Mouse (Mus musculus) midbrain, embryonic 15.5 days (tissue): ENCODE data around the gene Pip5k1b. TPM values are rescaled to one million over a fixed set of nuclear protein-coding genes. Genes with fewer than 3 reads are reported as not detected.

ENCODE experiments used
- ATAC-seq: fragments of 200-750 bp; cut with Nextera tagmentation; replicated peaks from 2 replicates; pipeline ENCODE4 v1.8.0; 2017; ENCODE audit warnings: moderate TSS enrichment
- H3K27ac ChIP-seq: fragments of 300-500 bp; sonication (generic); 2 replicates; pipeline ENCODE4 v1.5.1; 2015; ENCODE audit warnings: mild to moderate bottlenecking, inconsistent platforms
- H3K27me3 ChIP-seq: fragments of 300-500 bp; sonication (generic); replicated peaks from 2 replicates; pipeline ENCODE4 v1.6.1; 2015; ENCODE audit warnings: inconsistent platforms
- H3K36me3 ChIP-seq: fragments of 300-500 bp; sonication (generic); replicated peaks from 2 replicates; pipeline ENCODE4 v1.6.1; 2015; ENCODE audit warnings: inconsistent platforms
- H3K4me1 ChIP-seq: fragments of 300-500 bp; sonication (generic); 2 replicates; pipeline ENCODE4 v1.6.1; 2015; ENCODE audit warnings: inconsistent platforms
- H3K4me2 ChIP-seq: fragments of 300-500 bp; sonication (generic); 2 replicates; pipeline ENCODE4 v1.6.1; 2015; ENCODE audit warnings: inconsistent platforms, mild to moderate bottlenecking, moderate library complexity
- H3K4me3 ChIP-seq: fragments of 300-500 bp; sonication (generic); 2 replicates; pipeline ENCODE4 v1.5.1; 2015; ENCODE audit warnings: mild to moderate bottlenecking, inconsistent platforms
- H3K9ac ChIP-seq: fragments of 300-500 bp; sonication (generic); 2 replicates; pipeline ENCODE4 v1.6.1; 2015; ENCODE audit warnings: mild to moderate bottlenecking, inconsistent platforms
- H3K9me3 ChIP-seq: fragments of 300-500 bp; sonication (generic); 2 replicates; pipeline ENCODE4 v1.6.1; 2016; ENCODE audit warnings: inconsistent platforms
- WGBS: fragments of 180-500 bp; shearing (Covaris S2); methylation state at CpG from one replicate; pipeline ENCODE4 v1.1.7; 2015; ENCODE audit warnings: mixed read lengths; 5-methylcytosine and 5-hydroxymethylcytosine counted together
- polyA plus RNA-seq: library from polyadenylated mRNA; unstranded; fragments of >200 nt; fragmentation: Nextera tagmentation; extraction: Ambion mirVana; gene quantifications from 2 replicates; pipeline ENCODE4 v1.2.1, GENCODE M21; 2015

The Pip5k1b gene
- polyA plus RNA-seq, 1 experiment from 2014 or later, result 1.1 TPM

- no peak for ATAC-seq
Measured at GRCm38 (mm10) chr19:24259390-24260351, 296.0 kb downstream of the Pip5k1b start.

GRCm38 (mm10) chr19:24258368-24258767, 297.3 kb downstream of the Pip5k1b start:
- Histone ChIP-seq H3K9ac (no peak overlapping the region), H3K27ac (no peak overlapping the region), H3K9me3 (no peaks in the 10 kb centered on the region), H3K27me3 (no peaks in the 10 kb centered on the region), H3K4me2 (no peak overlapping the region), H3K4me1 (no peaks in the 10 kb centered on the region), H3K36me3 (no peaks in the 10 kb centered on the region), H3K4me3 (no peak overlapping the region)
- ATAC-seq, result no peak
- WGBS, result 71% methylated on average over 5 of the region's 5 CpGs

More at GRCm38 (mm10) chr19:24259390-24260351, 296.0 kb downstream of the Pip5k1b start:
- Histone ChIP-seq H3K4me3 (no peak overlapping the region), H3K36me3 (no peaks in the 10 kb centered on the region), H3K4me1 (no peaks in the 10 kb centered on the region), H3K27me3 (no peaks in the 10 kb centered on the region), H3K9ac (no peak overlapping the region), H3K9me3 (no peaks in the 10 kb centered on the region), H3K27ac (no peak overlapping the region), H3K4me2 (no peak overlapping the region)
- 59% methylated on average over 12 of the region's 12 CpGs for WGBS

- Histone ChIP-seq H3K4me3 (no peak overlapping the region), H3K27ac (no peak overlapping the region), H3K4me1 (no peaks in the 10 kb centered on the region), H3K9me3 (no peaks in the 10 kb centered on the region), H3K27me3 (no peaks in the 10 kb centered on the region), H3K36me3 (no peaks in the 10 kb centered on the region), H3K4me2 (no peak overlapping the region), H3K9ac (no peak overlapping the region)
- 96% methylated on average over 6 of the region's 6 CpGs for WGBS
- no peak for ATAC-seq
Measured at GRCm38 (mm10) chr19:24257962-24258361, 297.7 kb downstream of the Pip5k1b start.

- Histone ChIP-seq H3K9me3 (no peaks in the 10 kb centered on the region), H3K4me3 (no peak overlapping the region), H3K4me2 (no peak overlapping the region), H3K27me3 (no peaks in the 10 kb centered on the region), H3K4me1 (peaks cover 9% of the 10 kb centered on the region; the same call in 1 of the 2 replicates), H3K9ac (no peak overlapping the region), H3K27ac (no peak overlapping the region), H3K36me3 (no peaks in the 10 kb centered on the region)
- 37% methylated on average over 9 of the region's 9 CpGs for WGBS
- ATAC-seq, result no peak
Measured at GRCm38 (mm10) chr19:24253657-24254260, 301.9 kb downstream of the Pip5k1b start.

GRCm38 (mm10) chr19:24251869-24252268, 303.8 kb downstream of the Pip5k1b start:
- no peak overlapping the region for H3K27ac ChIP-seq
- no peak overlapping the region for H3K9ac ChIP-seq
- 20% methylated on average over 6 of the region's 6 CpGs for WGBS
- H3K4me3 ChIP-seq, result no peak overlapping the region
- peaks cover 9% of the 10 kb centered on the region; the same call in 1 of the 2 replicates for H3K4me1 ChIP-seq
- H3K4me2 ChIP-seq, result no peak overlapping the region
- no peak for ATAC-seq
- H3K36me3 ChIP-seq, result no peaks in the 10 kb centered on the region
- no peaks in the 10 kb centered on the region for H3K27me3 ChIP-seq
- H3K9me3 ChIP-seq, result no peaks in the 10 kb centered on the region

Other genes starting within 250 kb of the Pip5k1b start
- gene Fam122a, start 78.5 kb downstream of the Pip5k1b start, polyA plus RNA-seq, result 48.7 and 52.4 TPM in 2 replicates
- gene Tmem252, start 118.1 kb upstream of the Pip5k1b start, polyA plus RNA-seq, result 1.6 and 1.7 TPM in 2 replicates